Mouse (Mus musculus) heart, embryonic 12.5 days (tissue): ENCODE results near the gene Ino80. TPM values are rescaled to one million over a fixed set of nuclear protein-coding genes. Genes with fewer than 3 reads are reported as not detected.

ENCODE experiments used
- ATAC-seq: fragments of 200-750 bp; cut with Nextera tagmentation; 2 replicates; pipeline ENCODE4 v1.8.0; 2017; ENCODE audit warnings: moderate TSS enrichment, moderate library complexity; ENCODE audit not compliant: insufficient number of reproducible peaks, low FRiP score
- H3K27ac ChIP-seq: fragments of 300-500 bp; sonication (generic); 2 replicates; pipeline ENCODE4 v1.5.1; 2016; ENCODE audit warnings: mild to moderate bottlenecking, moderate library complexity; ENCODE audit not compliant: poor library complexity, severe bottlenecking
- H3K27me3 ChIP-seq: fragments of 300-500 bp; sonication (generic); replicated peaks from 2 replicates; pipeline ENCODE4 v1.6.1; 2016; ENCODE audit warnings: mild to moderate bottlenecking, moderate library complexity
- H3K36me3 ChIP-seq: fragments of 300-500 bp; sonication (generic); 2 replicates; pipeline ENCODE4 v1.6.1; 2016; ENCODE audit warnings: mild to moderate bottlenecking, moderate library complexity
- H3K4me1 ChIP-seq: fragments of 300-500 bp; sonication (generic); replicated peaks from 2 replicates; pipeline ENCODE4 v1.6.1; 2016; ENCODE audit warnings: mild to moderate bottlenecking
- H3K4me2 ChIP-seq: fragments of 300-500 bp; sonication (generic); 2 replicates; pipeline ENCODE4 v1.6.1; 2016; ENCODE audit warnings: mild to moderate bottlenecking, moderate library complexity
- H3K4me3 ChIP-seq: fragments of 300-500 bp; sonication (generic); 2 replicates; pipeline ENCODE4 v1.5.1; 2016; ENCODE audit warnings: mild to moderate bottlenecking
- H3K9ac ChIP-seq: fragments of 300-500 bp; sonication (generic); 2 replicates; pipeline ENCODE4 v1.6.1; 2016; ENCODE audit warnings: mild to moderate bottlenecking, moderate library complexity
- H3K9me3 ChIP-seq: fragments of 300-500 bp; sonication (generic); replicated peaks from 2 replicates; pipeline ENCODE4 v1.6.1; 2016; ENCODE audit warnings: mild to moderate bottlenecking, moderate library complexity
- WGBS: fragments of 180-500 bp; shearing (Covaris S2); methylation state at CpG from one replicate; pipeline ENCODE4 v1.1.7; 2016; 5-methylcytosine and 5-hydroxymethylcytosine counted together
- polyA plus RNA-seq: library from polyadenylated mRNA; unstranded; fragments of >200 nt; fragmentation: Nextera tagmentation; extraction: Ambion mirVana; gene quantifications from 2 replicates; pipeline ENCODE4 v1.2.1, GENCODE M21; 2016

The Ino80 gene
- polyA plus RNA-seq, 1 experiment from 2014 or later: 3.8 TPM

GRCm38 (mm10) chr2:119454558-119454957 lies 22.9 kb downstream of the Ino80 start:
- H3K4me2 ChIP-seq: no peak overlapping the region
- no peaks in the 10 kb centered on the region for H3K9me3 ChIP-seq
- WGBS: 94% methylated on average over 3 of the region's 3 CpGs
- no peaks in the 10 kb centered on the region for H3K4me1 ChIP-seq
- no peak overlapping the region for H3K27ac ChIP-seq
- ATAC-seq: no peak
- no peak overlapping the region for H3K9ac ChIP-seq
- H3K27me3 ChIP-seq: no peaks in the 10 kb centered on the region
- no peak overlapping the region for H3K4me3 ChIP-seq
- H3K36me3 ChIP-seq: peaks cover 40% of the 10 kb centered on the region

DNA sequence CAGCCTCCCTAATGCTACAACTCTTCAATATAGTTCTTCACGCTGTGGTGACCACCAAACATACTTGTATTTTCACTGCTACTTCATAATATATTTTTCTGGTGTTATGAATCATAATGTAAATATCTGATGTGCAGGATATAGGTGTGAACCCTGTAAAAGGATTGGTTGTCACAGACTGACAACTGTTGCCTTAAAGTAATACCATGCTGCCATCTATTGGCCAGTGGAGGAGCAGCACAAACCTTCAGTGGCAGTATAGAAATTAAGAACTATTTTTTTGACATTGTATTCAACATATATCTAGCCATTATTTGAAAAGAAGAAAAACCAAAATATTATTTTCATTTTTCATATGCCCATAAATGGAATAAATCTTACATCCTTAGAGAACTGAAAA lies 40.5 kb downstream of the Ino80 start:
- Histone ChIP-seq H3K9me3 (no peaks in the 10 kb centered on the region), H3K36me3 (peaks cover 61% of the 10 kb centered on the region)
- 83% methylated on average over 1 of the region's 1 CpGs for WGBS

GRCm38 (mm10) chr2:119436467-119436866 lies 41.0 kb downstream of the Ino80 start:
- Histone ChIP-seq H3K9me3 (no peaks in the 10 kb centered on the region), H3K4me2 (no peak overlapping the region), H3K4me1 (no peaks in the 10 kb centered on the region), H3K27ac (no peak overlapping the region), H3K4me3 (no peak overlapping the region), H3K9ac (no peak overlapping the region), H3K36me3 (peaks cover 60% of the 10 kb centered on the region), H3K27me3 (no peaks in the 10 kb centered on the region)
- 93% methylated on average over 4 of the region's 4 CpGs for WGBS
- ATAC-seq: no peak

More for the DNA sequence above, 40.5 kb downstream of the Ino80 start:
- Histone ChIP-seq H3K9ac (no peak overlapping the region), H3K27me3 (no peaks in the 10 kb centered on the region), H3K27ac (no peak overlapping the region), H3K4me1 (no peaks in the 10 kb centered on the region), H3K4me3 (no peak overlapping the region), H3K4me2 (no peak overlapping the region)
- no peak for ATAC-seq

DNA sequence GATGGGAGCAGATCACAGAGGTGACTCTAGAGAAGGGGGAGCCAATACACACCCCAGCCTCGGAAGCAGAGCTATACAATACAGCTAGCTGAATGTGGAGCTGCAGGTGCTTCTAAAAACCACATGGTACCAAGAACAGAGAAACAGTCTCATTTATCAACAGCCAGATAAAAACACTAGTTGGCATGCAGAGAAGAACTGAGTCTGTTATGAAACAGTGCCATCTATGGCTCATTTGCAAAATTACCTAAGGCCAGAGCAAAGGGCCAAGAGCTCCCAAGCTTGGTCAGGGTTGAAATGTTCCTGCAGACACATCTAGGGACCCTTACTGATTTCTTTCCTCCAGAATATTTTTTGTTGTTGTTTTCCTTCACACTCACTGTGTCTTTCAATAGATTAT lies 63.7 kb downstream of the Ino80 start:
- ATAC-seq: no peak
- Histone ChIP-seq H3K36me3 (peaks cover 77% of the 10 kb centered on the region), H3K4me1 (0 out of 2 replicates have a peak, but pooled peaks cover 6% of the 10 kb centered on the region), H3K4me3 (no peak overlapping the region), H3K4me2 (no peak overlapping the region), H3K9me3 (no peaks in the 10 kb centered on the region), H3K27ac (no peak overlapping the region), H3K9ac (no peak overlapping the region), H3K27me3 (no peaks in the 10 kb centered on the region)
- WGBS: 51% methylated on average over 1 of the region's 1 CpGs

DNA sequence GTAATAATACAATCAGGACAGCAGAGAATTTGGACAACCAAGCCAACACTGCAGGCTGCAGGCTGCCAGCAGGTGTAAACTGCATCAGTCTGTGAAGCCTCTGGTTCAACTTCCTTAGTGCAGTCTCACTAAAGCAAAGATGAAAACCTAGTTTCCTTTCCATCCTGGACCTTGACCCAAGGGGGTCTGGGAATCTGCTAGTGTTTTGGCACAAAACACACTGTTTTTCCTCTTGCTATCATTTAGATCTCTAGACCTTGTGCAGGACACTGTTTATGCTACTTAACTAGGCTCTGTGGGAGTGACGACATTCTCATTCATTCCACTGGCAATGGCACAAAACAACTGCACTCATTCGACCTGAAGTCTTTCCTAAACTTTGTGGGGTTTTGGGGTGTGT lies 65.8 kb downstream of the Ino80 start:
- Histone ChIP-seq H3K4me2 (no peak overlapping the region), H3K36me3 (peaks cover 66% of the 10 kb centered on the region), H3K4me1 (peaks cover 6% of the 10 kb centered on the region; the same call in 1 of the 2 replicates), H3K9ac (no peak overlapping the region), H3K9me3 (no peaks in the 10 kb centered on the region), H3K4me3 (no peak overlapping the region), H3K27me3 (no peaks in the 10 kb centered on the region), H3K27ac (peak overlapping the region; percentile 63; the same call in 1 of the 2 replicates)
- 53% methylated on average over 2 of the region's 2 CpGs for WGBS
- no peak for ATAC-seq

DNA sequence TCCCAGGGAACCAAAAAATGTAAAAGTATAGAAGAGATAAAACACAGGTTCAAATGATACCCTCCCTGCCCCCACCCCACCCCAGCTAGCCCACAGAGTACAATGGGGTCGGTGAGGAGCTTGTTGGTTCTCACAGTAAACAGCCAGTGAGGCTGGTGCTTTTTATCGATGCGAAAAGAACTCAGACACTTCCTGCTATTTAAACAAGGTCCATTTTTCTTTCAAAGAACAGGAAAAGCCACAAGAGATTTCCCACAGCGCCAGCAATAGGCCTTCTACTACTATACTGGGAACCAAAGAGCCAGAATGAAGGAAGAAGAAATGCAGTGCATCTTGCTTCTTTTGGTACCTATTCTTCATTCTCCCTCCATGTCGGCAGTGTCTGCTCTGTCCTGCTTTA lies 66.5 kb downstream of the Ino80 start:
- H3K27me3 ChIP-seq: no peaks in the 10 kb centered on the region
- H3K27ac ChIP-seq: peak overlapping the region; percentile 63
- no peak for ATAC-seq
- H3K36me3 ChIP-seq: peaks cover 69% of the 10 kb centered on the region
- H3K4me3 ChIP-seq: no peak overlapping the region
- no peak overlapping the region for H3K9ac ChIP-seq
- H3K4me2 ChIP-seq: no peak overlapping the region
- peaks cover 6% of the 10 kb centered on the region; the same call in 1 of the 2 replicates for H3K4me1 ChIP-seq
- 64% methylated on average over 5 of the region's 5 CpGs for whole genome bisulfite sequencing
- no peaks in the 10 kb centered on the region for H3K9me3 ChIP-seq

DNA sequence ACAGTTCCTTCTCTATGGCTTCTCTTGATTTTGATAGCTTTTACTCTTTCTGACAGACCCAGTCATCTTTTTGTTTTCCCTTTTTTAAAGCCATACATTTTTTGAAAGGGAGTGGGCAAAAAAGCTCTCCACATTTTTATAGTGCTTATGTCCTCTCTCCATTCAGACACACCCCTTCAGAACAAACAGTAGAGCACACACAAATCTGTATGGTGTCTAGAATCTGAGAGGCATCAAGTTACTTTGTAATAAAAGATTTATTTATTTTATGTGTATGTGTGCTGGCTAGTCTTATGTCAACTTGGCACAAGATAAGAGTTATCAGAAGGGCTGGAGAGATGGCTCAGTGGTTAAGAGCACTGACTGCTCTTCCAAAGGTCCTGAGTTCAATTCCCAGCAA lies 68.8 kb downstream of the Ino80 start:
- Histone ChIP-seq H3K36me3 (peaks cover 67% of the 10 kb centered on the region), H3K4me3 (no peak overlapping the region), H3K4me2 (no peak overlapping the region), H3K4me1 (peaks cover 4% of the 10 kb centered on the region; the same call in 1 of the 2 replicates), H3K27ac (peak overlapping the region; percentile 69), H3K9me3 (no peaks in the 10 kb centered on the region), H3K9ac (no peak overlapping the region), H3K27me3 (no peaks in the 10 kb centered on the region)
- ATAC-seq: no peak

- Histone ChIP-seq H3K4me2 (no peak overlapping the region), H3K4me1 (peaks cover 2% of the 10 kb centered on the region; the same call in 1 of the 2 replicates), H3K27ac (peak overlapping the region; percentile 69), H3K27me3 (no peaks in the 10 kb centered on the region), H3K9ac (no peak overlapping the region), H3K9me3 (no peaks in the 10 kb centered on the region), H3K4me3 (no peak overlapping the region), H3K36me3 (peaks cover 65% of the 10 kb centered on the region)
- WGBS: 66% methylated on average over 8 of the region's 8 CpGs
- ATAC-seq: no peak
Measured at GRCm38 (mm10) chr2:119408278-119408677, 69.2 kb downstream of the Ino80 start.

DNA sequence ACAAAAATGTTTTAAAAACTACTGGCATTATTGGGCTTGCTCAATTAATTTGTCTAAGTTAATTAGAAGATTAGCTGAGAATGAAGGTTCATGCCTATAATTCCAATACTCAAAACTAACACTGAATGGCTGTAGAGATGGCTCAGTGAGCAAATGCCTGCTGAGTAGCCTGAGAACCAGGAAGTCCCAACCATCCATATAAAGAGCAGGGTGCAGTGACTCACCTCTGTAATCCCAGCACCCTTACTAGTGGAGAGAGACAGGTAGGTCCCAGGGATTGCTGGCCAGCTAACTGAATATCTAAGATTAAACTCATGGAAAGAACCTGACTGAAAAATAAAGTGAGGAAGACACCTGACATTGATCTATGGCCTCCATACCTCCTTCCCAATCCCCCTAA lies 78.2 kb downstream of the Ino80 start:
- no peaks in the 10 kb centered on the region for H3K4me1 ChIP-seq
- peaks cover 46% of the 10 kb centered on the region for H3K36me3 ChIP-seq
- H3K27me3 ChIP-seq: no peaks in the 10 kb centered on the region
- no peak overlapping the region for H3K4me3 ChIP-seq
- H3K9me3 ChIP-seq: no peaks in the 10 kb centered on the region
- ATAC-seq: no peak
- H3K27ac ChIP-seq: no peak overlapping the region
- no peak overlapping the region for H3K4me2 ChIP-seq
- no peak overlapping the region for H3K9ac ChIP-seq

DNA sequence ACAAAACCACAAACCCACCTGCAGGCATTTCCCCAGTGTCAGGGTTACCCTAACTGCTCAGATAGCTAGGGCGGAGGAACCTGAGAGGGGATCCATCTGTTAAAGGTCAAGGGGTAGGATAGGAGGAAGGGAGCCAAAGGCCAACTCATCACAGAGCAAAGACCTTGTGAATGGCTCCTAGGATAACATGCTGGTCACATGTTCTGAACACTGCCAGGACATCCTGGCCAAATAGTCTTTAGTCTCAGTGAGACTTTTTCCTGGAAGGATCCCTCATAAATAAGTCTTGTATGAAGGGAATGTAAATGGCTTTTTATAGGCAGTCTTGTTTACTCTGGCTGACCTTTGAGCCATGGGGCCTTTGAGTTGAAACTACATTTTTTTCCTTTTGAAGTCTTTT lies 78.8 kb downstream of the Ino80 start:
- 84% methylated on average over 1 of the region's 1 CpGs for WGBS
- Histone ChIP-seq H3K27me3 (no peaks in the 10 kb centered on the region), H3K9ac (no peak overlapping the region), H3K27ac (no peak overlapping the region), H3K36me3 (peaks cover 50% of the 10 kb centered on the region), H3K9me3 (no peaks in the 10 kb centered on the region), H3K4me1 (no peaks in the 10 kb centered on the region), H3K4me3 (no peak overlapping the region), H3K4me2 (no peak overlapping the region)
- no peak for ATAC-seq

- ATAC-seq: no peak
- H3K36me3 ChIP-seq: peaks cover 53% of the 10 kb centered on the region
Measured at GRCm38 (mm10) chr2:119398252-119398651, 79.2 kb downstream of the Ino80 start.

GRCm38 (mm10) chr2:119389992-119390391 lies 87.5 kb downstream of the Ino80 start:
- Histone ChIP-seq H3K9me3 (no peaks in the 10 kb centered on the region), H3K27me3 (no peaks in the 10 kb centered on the region), H3K4me2 (no peak overlapping the region), H3K36me3 (peaks cover 48% of the 10 kb centered on the region), H3K27ac (no peak overlapping the region), H3K4me1 (no peaks in the 10 kb centered on the region), H3K4me3 (no peak overlapping the region), H3K9ac (no peak overlapping the region)
- no peak for ATAC-seq
- WGBS: 89% methylated on average over 4 of the region's 4 CpGs

More at GRCm38 (mm10) chr2:119398252-119398651, 79.2 kb downstream of the Ino80 start:
- 78% methylated on average over 5 of the region's 5 CpGs for WGBS
- Histone ChIP-seq H3K9me3 (no peaks in the 10 kb centered on the region), H3K27ac (no peak overlapping the region), H3K27me3 (no peaks in the 10 kb centered on the region), H3K4me3 (no peak overlapping the region), H3K4me2 (no peak overlapping the region), H3K9ac (no peak overlapping the region), H3K4me1 (no peaks in the 10 kb centered on the region)
